In the genomic region with DNA sequence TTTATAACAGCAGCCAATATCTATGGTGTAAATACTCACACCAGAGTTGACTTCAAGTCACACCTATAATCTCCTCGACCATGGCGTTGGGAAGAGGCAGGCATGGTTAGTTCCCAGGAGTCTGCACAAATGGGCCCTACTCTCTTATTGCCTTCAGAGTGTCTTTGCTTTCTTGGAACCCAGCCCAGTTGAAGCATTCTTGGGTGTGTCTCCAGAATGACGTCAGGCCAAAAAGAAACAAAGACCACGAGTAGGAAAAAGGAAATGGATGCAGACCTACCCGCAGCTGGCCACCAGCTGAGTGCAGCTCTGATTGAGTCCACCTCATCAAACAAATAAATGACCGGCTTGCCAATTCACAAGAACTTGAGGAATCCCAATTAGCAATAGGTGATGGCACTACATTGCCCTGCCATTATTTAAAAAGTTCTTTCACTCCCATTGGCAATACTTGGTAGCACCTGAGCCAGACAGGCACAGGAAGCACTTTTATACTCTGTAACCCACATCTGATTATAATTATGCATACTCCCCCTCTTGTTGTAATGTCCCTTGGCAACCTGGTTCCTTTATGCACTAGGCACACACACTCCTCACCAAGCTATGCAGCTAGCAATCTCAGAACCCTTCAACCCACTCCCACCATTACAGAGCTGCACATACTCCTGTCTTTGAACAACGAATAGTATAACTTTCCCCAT, we compare ENCODE assay signal across 9 mouse cellular contexts. TPM values are rescaled to one million over a fixed set of nuclear protein-coding genes. Genes with fewer than 3 reads are reported as not detected.
A peak's percentile ranks its signal among the peaks of the same experiment; 100 is the strongest.
DNase-seq lines count a peak whose midpoint lies in the region; ATAC-seq and TF ChIP-seq lines count a peak whose summit lies in the region.
"Had no signal": no experiment of that assay in that cellular context is flagged by ENCODE, and none has a peak within 500 bp of the region (broad histone marks: within the 10 kb centered on the region; RNA-seq: fewer than 3 reads in every experiment).

No protein-coding gene starts in this region.

- H3K9me3 ChIP-seq in lung, embryonic 14.5 days (ENCODE audit: low read depth, low read length): no peaks in the 10 kb centered on the region
- H3K9me3 ChIP-seq: embryonic facial prominence, embryonic 12.5 days had no signal

- H3K4me1 ChIP-seq in lung, embryonic 14.5 days (ENCODE audit: insufficient read depth): peaks cover 4% of the 10 kb centered on the region; the same call in 1 of the 2 replicates
- H3K4me1 ChIP-seq: embryonic facial prominence, embryonic 12.5 days had no signal

- peak; percentile 73 for ATAC-seq in lung, embryonic 14.5 days (ENCODE audit: insufficient read depth)
- ATAC-seq in erythroblast, adult 5-6 weeks (replicated peaks; ENCODE audit: low FRiP score, poor library complexity, severe bottlenecking): no peak

- no peak overlapping the region for H3K9ac ChIP-seq in lung, embryonic 14.5 days
- H3K9ac ChIP-seq: embryonic facial prominence, embryonic 12.5 days had no signal

- no peak for TF ChIP-seq CTCF in lung, embryonic 14.5 days (IDR thresholded peaks at IDR 0.05; ENCODE audit: low read depth)

- no peak overlapping the region for H3K27ac ChIP-seq in lung, embryonic 14.5 days (ENCODE audit: low read depth)
- H3K27ac ChIP-seq: embryonic facial prominence, embryonic 12.5 days had no signal

- intact Hi-C loops in heart, postnatal 10 days (cut with DNase I): no loop called here

- DNase-seq in urinary bladder, postnatal 14 days (ENCODE audit: low spot score): peak; percentile 49
- no peak for DNase-seq in urinary bladder, postnatal 4 days (ENCODE audit: low spot score in 2 of 2)
- peak; percentile 74 for DNase-seq in heart, postnatal 10 days
- DNase-seq in lung, embryonic 14.5 days: peak; percentile 83
- no peak for DNase-seq in yolk sac, embryonic 10.5 days (ENCODE audit: low spot score)
- no peak for DNase-seq in T-cell, adult 2 months (ENCODE audit: low spot score)
- DNase-seq in ovary, postnatal 14 days (ENCODE audit: low spot score): no peak

- no peak overlapping the region for H3K4me3 ChIP-seq in lung, embryonic 14.5 days (ENCODE audit: low read depth, low read length)
- H3K4me3 ChIP-seq: embryonic facial prominence, embryonic 12.5 days had no signal

- 38% methylated on average over 7 of the region's 7 CpGs for WGBS in lung, embryonic 14.5 days

- no peak overlapping the region for H3K4me2 ChIP-seq in lung, embryonic 14.5 days
- H3K4me2 ChIP-seq: embryonic facial prominence, embryonic 12.5 days had no signal

- no peaks in the 10 kb centered on the region for H3K36me3 ChIP-seq in lung, embryonic 14.5 days (ENCODE audit: insufficient read depth)
- H3K36me3 ChIP-seq: embryonic facial prominence, embryonic 12.5 days had no signal

- H3K27me3 ChIP-seq in lung, embryonic 14.5 days (ENCODE audit: insufficient read depth, low read length): no peaks in the 10 kb centered on the region
- H3K27me3 ChIP-seq: embryonic facial prominence, embryonic 12.5 days had no signal

RNA-seq across cellular contexts. Expression of a gene that starts 34.3 kb away (rescaled TPM):
- 100 to 1,000 TPM in 1 of 2 experiments, 10 to 100 TPM in 1; 95.1 to 123 TPM for total RNA-seq in heart, postnatal 10 days (2021)
- polyA plus RNA-seq in lung, embryonic 14.5 days (2014; fragmentation: Nextera tagmentation; extraction: Ambion mirVana): 43.4 and 44.8 TPM in 2 replicates
- total RNA-seq in erythroblast, adult 5-6 weeks (2015; ENCODE audit: low replicate concordance): 0.84 and 0.96 TPM in 2 replicates
- 0.68 and 1.8 TPM in 2 replicates for total RNA-seq in erythroblast, adult 5-6 weeks (2017; ENCODE audit: low replicate concordance)

Comparison
In these comparisons a context has a peak if more than half of its experiments do, and no peak if none do; other contexts are left out.
1. DNase-seq: peak in urinary bladder, postnatal 14 days (single experiment), heart, postnatal 10 days (2 of 2) and lung, embryonic 14.5 days (single experiment); none in urinary bladder, postnatal 4 days (0 of 2), yolk sac, embryonic 10.5 days (single experiment), T-cell, adult 2 months (single experiment) and ovary, postnatal 14 days (single experiment).
2. RNA of a gene that starts 34.3 kb away (total RNA-seq): 95.1 to 123 TPM in heart, postnatal 10 days; 0.68 to 1.8 TPM in erythroblast, adult 5-6 weeks; every median in the first group is over 10 times any median in the second.